Mouse (Mus musculus): ENCODE data around the gene Mast4.

- TF ChIP-seq CTCF (IDR thresholded peaks at IDR 0.05): no peak
- TF ChIP-seq POLR2A (IDR thresholded peaks at IDR 0.05; ENCODE audit: insufficient read depth, low read depth, low read length): no peak
- no peak for TF ChIP-seq EP300 (IDR thresholded peaks at IDR 0.05; ENCODE audit: insufficient read depth, low read depth, low read length)
Measured at GRCm38 (mm10) chr13:102851253-102851652, 483.0 kb downstream of the Mast4 start.

Data from heart, adult 2 months (tissue).